Mouse (Mus musculus) ovary, postnatal 36 days (tissue): Measurements from ENCODE around the gene Dusp1.

ENCODE experiments used
- DNase-seq: peaks from one replicate; pipeline ENCODE4 v3.0.0; 2022; ENCODE audit warnings: low spot score, mixed read lengths

The Dusp1 gene

DNA sequence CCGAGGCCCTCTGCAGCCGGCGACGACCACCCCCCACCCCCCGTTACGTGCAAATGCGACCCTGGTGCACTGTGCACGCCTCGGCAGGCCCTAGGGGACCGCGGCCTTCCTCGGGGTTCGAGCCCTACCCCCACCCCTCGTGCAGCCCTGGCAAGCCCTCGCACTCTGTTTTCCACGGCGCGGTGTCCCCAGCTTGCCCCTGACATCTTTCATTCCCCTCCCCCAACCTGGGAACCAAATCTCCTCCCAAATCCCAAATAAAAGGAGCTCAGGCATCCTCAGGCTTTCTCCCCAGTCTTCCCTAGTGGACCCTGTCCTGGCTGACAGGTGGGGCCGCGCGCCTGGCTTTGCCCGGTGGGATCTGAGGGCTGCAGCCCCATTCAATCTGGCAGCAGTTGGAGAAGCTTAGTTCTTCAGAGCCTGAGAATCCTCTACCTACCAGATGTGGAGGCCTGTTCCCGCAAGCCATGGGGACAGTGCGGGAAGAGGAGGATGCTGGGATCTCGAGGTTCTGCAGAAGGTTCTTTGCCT is at the start of gene Dusp1:
TSS of gene Dusp1 (minus strand) at position 478 of the 531 bp plus-strand sequence.
- no peak for DNase-seq

DNA sequence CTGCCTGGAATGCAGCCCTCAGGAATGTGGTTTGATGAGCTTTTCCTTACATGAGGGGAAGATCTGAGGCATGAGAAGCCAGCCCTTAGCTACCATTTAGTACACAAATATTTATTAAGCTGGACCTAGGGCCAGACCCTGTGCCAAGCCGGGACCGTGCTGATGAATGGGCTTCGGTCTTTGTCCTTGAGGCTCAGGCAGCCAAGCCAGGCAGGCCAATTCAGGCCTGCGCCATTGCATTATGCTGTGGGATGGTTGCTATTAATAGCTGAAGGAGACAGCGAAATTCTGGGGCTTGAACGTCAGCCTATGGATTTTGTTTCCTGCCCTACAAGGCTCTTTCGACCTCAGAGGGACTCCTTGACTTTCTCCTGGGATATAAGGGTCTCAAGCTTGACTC is 49.4 kb upstream of the Dusp1 start:
- DNase-seq = peak; percentile 38

DNA sequence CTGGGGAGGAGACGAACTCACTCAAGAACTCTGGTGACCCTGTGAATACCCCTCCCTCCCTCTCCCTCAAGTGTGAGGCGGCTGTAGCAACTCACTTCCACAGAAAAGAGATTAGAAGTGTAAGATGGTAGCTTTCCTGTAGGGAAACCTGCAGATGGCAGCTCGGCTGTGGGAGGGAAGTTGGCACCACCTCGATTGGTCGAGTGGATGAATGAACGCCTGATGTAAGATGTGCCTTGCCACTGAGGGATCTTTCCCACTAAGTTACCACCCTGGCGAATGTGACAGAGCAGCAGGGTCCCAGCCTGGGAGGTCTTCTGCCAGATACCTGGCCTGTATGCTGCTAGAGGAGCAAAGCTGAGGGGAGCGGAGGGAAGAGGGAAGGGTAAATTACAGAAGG is 47.9 kb upstream of the Dusp1 start:
- DNase-seq = no peak

DNA sequence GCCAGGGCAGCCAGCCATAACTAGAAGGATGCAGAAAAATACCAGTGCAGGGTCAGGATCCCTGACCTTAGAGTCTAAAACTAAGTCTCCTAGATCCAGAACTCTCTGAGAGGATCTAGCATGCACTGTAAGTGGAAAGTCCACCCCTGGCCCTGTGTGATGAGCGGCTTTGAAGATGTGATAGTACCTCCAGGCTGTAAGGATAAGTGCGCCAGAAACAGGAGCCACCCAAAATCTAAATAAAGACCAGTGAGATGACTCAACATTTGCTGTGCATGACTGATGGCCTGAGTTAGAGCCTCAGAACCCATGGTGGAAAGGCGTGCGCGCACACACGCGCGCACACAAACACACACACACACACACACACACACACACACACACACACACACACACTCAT is 46.9 kb upstream of the Dusp1 start:
- no peak for DNase-seq

DNA sequence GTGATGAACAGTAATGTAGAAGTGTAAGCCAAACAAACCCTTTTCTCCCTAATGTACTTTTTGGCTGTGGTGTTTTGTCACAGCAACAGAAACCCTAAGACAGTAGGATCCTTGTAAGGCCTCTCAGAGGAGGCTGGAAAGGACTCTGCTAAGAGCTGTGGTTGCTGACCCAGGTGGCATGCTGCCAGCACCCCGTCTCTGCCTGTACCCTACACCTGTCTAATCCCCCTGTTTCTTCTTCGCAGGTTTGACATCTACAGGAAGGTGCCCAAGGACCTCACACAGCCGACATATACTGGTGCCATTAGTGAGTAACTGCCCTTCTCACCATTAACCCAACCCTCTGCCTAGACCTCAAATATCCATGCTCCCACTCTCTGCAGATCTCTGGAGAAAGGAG is 46.4 kb upstream of the Dusp1 start:
- DNase-seq = no peak

DNA sequence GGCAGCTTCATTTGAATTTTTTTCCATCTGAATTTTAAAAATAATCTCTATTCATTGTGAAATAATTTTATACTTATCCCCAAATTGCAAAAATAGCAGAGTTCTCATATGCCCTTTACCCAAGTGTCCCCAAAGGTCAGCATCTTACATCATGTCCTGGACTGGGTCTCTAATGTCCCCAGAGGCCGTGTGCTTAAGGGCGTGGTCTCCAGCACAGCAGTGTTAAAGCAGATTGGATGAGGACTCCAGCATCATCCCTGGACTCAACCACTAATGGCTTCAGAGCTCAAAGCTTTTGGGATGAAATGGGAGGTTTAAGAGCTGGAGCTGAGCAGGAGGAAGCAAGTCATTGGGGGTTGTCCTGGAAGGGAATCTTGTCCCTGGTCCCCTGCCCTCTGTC is 44.6 kb upstream of the Dusp1 start:
- DNase-seq = no peak

DNA sequence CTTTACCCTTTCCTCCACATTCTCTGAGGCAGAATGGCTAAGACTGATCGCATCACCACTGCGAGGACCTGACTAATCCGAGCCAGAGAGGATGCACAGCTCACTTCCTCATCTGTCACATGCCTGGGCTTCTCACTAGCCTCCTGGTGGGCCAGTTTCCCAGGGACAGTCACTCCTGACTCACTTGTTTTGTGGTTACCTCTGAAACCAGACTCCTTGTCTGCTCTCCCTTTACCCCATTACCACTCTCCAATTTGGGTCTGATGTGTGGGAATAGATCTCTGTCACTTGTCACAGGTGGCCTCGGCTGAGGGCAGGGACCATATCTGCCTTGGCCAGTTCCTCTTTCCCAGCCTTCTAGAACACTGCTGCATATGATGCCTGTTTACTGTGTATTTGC is 43.7 kb upstream of the Dusp1 start:
- DNase-seq = no peak

DNA sequence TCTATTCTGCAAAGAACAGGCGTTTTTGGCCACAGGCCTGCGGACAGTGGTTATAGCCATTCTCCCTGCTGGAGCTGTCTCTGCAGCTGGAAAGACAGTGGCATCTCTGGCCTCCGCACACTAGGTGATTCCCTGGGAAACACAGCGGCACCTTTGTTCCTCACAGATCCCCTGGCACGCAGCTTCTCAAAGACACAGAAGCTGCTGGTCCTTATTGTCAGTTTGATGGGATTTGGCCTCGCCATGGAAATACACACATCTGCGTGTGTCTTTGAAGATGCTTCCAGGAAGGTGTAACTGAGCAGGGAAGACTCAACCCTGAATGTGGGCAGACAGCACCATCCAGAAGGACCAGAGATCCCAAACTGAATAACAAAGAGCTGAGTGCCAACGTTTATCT is 41.4 kb upstream of the Dusp1 start:
- DNase-seq = no peak

DNA sequence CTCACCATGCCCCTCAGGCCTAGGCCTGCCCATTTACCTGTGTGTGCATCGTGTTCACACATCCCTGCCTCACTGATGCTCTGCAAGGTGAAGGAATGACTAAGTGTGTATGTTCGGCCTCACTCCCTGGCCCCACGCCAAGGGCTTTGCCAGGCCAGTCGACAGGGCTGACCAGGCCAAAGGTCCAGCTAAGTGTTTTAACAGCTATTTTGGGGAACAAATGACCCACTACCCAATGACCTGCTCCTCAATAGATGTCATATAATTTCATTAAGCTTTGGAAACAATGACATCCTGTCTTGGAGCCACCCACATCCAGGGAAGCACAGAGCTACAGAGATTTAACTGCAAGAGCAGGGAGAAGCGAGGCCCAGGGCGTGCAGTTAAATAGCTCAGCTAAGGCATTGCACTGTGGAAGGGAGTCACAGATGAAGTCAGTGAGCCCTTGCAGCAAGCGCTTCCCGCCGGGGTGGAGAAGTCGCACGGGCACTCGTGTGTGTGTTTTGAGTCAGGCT is 40.5 kb upstream of the Dusp1 start:
- DNase-seq = no peak

DNA sequence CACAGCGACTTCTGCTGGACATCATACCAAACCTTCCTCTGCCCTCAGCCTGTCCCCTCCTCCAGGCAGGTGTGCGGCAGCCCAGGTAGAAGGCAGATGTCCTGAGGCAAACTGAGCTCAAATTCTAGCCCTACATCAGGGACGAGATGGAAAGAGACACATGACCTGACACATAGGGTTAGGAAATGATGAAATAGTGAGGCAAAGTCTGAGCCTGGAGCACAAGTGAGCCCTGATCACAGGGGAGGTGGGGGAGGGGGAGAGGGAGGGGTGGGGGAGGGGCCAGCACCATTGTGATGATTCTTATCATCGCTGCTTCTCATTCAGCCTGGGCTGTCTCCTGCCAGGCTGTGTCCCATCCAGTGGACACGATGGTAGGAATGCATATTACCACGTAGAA is 40.0 kb upstream of the Dusp1 start:
- DNase-seq = no peak

DNA sequence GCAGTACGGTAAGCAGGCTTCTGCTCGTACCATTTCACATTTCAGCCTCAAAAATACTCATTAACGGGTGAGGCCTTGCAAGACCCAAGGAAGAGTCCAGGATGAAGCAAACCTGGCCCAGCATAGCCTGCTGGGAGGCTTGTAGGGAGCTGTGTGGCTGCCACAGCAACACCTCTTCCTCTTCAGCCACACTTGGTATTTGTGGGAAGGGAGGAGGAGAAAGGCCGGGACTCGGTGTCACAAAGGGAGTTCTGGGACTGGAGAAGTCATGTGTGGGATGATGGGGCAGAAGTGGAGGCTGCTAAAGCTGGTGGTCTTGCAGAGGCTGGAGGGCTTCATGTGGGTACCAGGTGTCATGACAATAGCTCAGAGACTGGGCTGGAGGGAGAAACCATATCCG is 39.6 kb upstream of the Dusp1 start:
- DNase-seq = no peak

DNA sequence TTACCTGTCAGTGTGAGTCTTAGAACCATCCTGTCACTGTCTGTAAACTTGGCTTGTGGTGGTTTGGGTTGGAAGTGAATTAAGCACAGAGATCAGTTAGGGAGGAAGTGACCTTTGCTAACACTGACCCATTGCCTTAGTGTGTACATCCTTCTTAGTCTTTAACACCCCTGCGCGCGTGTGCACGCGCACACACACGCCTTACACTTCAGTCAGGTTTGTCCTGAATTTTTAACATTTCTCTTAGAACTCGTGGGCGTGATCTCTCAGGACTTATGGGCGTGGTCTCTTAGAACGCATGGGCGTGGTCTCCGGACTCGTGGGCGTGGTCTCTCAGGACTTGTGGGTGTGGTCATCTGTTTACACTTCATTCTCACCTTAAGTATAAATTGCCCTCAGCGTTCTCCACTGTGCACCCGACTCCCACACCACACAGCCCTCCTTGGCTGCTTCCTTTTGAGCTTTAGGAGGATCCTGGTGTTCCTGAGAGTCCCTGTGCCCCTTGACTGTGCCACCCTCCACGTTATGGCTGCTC is 39.1 kb upstream of the Dusp1 start:
- no peak for DNase-seq

DNA sequence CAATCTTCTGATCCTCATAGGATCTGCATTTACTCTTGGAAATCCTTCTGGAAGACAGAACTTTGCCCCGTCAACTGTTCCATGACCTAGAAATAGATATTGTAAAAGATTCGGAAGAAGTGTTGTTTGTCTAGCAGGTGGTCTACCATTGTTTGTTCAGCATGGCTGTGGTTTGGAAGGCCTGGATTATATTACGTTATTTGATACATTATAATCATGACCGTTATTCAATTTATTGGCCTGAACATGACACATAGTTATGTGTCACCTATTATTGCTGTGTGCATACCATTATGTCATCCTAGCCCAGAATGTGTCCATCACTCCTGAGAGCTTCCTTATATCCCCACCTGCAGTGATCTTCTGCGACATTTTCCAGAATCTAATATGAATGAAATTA is 36.9 kb upstream of the Dusp1 start:
- DNase-seq = no peak

DNA sequence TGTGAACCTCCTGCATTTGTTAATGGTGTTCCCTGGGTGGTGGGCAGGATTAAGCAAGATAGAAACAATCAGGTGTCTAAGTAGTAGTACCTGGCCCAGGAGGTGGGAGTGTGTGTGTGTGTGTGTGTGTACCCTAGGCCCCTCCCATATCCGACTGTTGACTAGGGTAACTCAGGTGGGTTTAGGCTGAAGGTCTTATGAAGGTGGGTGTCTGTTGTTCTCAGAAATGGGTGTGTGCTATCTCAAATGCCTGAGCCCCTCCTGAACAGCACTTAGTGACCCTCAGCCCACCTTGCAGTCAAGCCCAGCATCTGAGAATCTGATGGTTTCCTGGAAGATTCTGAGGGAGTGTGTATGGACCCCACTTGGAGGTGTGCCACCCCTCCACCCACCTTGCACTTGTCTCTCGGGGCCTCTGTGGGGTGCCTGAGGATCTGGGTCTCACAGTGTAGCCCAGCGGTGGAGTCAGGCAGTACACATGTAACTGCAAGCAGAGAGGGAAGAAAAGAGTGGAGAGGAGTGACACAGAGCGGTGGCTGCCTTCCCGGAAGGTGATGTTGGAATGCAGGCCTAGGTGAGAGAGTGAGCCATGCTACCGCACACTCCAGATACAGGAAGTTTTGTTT is 35.0 kb upstream of the Dusp1 start:
- DNase-seq = no peak

DNA sequence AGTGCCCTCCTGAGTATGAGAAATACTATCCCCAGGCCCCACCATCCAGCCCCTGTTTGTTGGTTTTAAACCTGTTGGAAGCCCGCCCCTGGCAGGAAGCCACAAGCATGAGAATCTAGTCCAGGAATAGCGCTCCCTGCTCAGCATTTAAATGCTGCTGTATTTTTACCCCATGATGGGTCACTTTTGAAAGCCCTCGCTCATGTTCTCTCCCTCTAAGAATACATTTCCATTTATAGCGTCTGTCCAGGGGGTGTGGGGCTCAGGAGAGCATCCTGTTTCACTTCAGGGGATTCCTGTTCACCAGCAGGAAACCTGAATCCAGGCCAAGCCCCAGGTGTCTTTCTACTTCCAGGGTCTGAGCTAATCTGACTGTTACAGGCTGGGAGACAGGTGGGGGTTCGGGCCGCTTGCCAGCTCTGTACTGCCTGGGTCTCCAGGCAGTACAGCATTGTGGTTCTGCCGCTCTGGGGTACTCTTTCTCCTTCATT is 34.3 kb upstream of the Dusp1 start:
- DNase-seq = peak; percentile 39

DNA sequence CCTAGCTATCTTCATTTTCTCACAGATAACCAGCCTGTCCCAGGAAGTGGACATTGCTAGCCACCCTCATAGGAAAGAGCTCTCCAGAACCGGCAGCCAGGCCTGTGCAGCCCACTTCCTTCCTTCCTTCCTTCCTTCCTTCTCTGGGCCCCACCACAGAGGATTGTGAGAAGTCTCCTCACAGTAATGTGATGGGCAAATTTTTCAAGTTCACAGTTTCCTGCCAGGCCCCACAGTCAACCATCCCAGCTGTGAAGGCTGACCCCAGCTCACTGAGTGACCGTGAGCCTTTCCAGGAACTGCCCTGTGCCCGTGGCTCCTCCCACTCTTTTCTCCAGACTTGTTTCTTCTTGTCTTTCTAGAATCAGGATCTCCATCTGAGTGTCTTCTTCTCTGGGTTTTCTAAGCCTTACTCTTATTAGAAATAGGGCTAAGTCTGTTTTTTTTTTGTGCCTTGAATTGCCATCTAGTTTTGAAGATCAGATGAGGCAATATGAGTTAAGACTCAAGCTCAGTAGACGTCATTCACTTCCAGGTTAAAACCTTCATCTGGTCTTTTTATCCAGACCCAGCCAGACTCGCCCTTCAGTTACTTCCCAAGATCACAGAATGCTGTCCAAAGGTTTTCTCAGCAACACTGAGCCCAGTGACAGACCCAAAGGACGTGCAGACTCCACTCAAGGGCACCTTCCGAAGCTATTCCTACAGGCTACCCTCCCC is 33.7 kb upstream of the Dusp1 start:
- DNase-seq = no peak

DNA sequence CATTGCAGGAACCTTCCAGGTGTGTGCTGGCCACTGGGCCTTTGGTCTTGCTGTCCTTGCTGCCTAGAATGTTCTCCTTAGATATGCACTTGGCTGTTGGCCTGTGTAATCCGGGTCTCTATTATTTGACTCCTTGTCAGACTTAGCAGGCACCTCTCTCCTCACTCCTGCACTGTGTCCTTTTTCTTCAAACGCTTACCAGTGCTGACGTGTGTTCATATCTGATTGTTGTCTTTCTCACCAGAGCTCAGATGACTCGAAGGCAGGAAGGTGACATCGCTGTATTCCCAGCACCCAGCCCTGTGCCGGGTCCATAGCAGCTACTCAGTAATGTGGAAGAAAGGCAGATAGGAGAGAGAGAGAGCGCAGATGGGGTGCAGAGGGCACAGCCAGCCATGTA is 33.0 kb upstream of the Dusp1 start:
- DNase-seq = no peak

DNA sequence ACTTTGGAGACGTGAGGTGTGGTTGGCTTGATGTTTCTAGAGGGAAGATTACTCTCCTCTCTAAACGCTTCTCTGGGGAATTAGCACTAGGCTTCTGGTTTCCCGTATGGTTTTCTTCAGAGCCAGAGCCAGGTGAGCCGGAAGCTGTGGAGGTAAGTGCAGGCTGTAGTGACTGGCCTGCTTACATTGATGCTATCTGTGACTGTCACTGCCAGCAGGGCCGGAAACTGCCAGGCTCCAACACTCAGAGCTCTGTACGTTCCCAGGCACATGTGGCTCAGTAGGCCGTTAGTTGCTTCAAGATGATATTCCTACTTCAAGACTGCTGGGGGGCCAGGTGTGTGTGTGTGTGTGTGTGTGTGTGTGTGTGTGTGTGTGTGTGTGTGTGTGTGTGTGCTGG is 32.2 kb upstream of the Dusp1 start:
- no peak for DNase-seq

DNA sequence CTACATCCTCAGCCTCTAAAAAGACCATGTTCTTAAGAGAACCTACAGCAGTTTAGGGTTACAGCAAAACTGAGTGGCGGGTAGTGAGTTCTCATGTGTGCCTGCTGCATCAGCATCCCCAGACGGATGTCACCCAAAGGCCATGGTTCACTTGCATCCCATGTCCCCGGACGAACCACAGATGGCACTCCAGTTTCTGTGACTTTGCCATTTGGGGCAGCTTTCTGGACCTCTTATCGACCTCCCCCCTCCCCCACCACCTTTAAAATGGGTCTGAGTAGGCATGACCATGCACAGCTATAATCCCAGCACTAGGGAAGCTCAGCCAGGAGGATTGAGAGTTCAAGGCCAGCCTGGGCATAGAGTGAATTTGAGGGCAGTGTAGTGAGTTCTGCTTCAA is 31.3 kb upstream of the Dusp1 start:
- DNase-seq = no peak

DNA sequence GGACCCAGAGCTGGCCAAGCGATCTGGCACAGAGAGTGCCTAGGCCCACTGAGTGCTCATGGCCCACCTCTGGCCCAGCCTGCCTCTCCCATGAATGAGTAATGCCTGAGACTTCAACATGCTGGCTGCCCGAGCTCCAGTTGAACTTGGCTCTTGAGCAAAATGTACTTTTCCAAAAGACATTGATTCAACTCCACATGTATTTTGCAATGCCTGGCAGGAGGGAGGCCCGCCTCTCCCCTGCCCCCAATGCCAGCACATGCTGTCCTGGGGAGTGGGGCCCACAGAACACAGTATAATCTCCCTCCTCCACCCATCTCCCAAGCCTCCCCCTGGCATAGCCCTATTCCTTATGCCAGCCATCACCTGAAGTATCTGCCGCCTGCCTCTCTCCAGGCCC is 30.6 kb upstream of the Dusp1 start:
- peak; percentile 33 for DNase-seq

DNA sequence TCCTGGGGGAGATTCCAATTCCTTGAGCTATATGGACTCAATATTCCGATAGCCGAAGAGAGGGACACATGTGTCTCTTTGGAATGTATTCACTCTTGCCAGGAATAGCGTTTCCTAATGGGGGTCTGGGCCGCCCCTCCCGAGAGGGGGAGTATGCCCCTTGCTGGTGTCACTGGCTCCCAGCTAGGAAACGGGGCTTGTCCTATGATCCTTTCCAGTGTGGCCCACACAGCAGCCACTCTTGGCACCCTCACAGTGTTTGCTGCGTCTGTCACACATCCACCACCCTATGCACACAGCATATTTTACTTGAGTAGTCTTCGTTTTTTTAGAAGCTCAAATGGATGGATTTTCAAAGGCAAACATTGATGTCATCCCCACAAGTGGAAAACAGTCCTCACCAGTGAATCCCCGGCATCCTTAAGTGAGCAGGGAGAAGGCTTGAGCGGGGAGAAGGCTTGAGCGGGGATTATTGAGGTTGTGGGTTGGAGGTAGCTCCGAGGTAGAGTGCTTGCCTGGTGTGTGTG is 26.1 kb upstream of the Dusp1 start:
- no peak for DNase-seq

DNA sequence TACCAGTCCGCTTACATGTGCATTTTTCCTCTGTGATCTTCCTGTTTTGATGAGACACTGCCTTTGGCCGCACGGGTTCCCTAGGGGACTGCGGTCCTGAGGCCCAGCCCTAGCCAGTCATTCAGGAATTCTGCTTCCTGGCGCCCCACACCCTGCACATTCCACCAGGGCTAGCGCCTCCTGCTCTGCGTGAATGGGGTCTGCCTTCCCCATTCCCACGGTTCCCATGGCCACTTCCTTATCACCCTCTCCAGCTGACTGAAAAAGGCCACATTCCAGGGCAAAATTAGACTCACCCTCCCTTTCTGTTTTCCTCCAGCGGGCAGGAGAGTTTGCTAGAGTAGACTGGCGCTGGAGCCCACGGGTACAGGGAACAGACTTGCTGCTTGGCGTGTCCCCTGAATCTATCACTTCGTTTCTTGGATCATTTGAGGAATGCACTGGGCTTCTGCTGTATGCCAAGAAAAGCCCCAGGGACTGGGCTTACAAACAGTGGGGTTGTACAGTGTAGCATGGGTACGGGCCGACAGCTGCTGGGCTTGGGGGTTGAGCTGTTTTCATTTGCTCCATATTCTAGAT is 22.7 kb upstream of the Dusp1 start:
- peak; percentile 59 for DNase-seq

DNA sequence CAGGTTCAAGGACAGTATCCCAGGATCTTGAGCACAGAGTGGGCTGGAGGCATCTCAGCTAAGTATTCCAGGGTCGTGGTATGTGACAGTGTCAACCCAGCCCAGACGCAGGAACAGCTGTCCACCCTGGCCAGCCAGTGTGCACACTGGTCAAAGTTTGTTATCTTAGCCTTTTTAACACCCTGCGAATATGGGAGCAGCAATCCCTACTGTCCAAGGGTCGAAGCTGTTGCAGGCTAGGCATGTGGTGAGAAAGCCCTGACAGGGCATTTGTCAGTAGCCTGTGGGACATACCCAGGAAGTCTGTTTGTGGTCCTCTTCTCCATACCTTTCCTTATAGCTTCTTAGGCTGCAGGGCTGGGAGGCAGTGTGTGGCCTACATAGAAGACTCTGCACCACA is 22.1 kb upstream of the Dusp1 start:
- DNase-seq = no peak
